Mouse (Mus musculus): ENCODE measurements around the gene Zbtb34. TPM values are rescaled to one million over a fixed set of nuclear protein-coding genes. Genes with fewer than 3 reads are reported as not detected.
A peak's percentile ranks its signal among the peaks of the same experiment; 100 is the strongest.

Zbtb34 gene
- polyA plus RNA-seq, 2 experiments from 2014 or later, result 1.4 TPM

DNA sequence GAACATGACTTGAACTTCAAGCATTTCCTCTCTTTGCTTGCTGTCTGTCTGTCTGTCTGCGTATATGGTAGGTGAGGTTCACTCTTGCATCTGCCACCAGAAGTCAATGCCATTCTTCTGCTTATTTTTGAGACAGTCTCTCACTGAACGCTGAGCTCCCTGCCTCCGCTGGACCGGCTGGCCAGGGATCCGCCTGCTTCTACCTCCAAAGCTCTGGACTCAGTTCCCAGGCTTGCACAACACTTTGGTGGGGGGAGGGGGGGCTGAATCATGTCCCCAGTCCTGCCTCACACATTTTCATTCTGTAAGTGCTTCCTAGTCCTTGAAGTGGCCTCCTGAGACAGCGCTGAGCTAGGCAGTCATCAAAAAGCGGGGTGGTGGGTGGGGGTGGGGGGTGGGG, 32.0 kb downstream of the Zbtb34 start:
- no peak for ATAC-seq

DNA sequence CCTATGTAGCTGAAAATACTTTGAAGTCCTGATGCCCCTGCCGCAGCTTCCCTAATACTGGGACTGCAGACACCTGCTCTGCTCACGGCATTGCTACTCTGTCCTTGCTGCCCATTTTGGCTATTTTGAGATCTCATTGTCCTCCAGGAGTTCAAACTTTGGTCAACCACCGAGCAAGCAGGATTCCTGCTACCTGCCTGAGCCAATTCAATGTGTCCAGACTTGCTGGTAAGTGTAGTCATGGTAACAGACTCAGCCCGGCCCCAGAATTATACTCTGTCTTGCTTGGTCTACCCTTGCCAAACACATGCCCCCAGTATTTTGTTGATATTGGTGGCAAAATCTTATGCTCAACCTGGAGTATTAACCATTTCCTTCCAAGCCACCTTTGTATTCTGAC, 34.1 kb downstream of the Zbtb34 start:
- no peak for ATAC-seq

DNA sequence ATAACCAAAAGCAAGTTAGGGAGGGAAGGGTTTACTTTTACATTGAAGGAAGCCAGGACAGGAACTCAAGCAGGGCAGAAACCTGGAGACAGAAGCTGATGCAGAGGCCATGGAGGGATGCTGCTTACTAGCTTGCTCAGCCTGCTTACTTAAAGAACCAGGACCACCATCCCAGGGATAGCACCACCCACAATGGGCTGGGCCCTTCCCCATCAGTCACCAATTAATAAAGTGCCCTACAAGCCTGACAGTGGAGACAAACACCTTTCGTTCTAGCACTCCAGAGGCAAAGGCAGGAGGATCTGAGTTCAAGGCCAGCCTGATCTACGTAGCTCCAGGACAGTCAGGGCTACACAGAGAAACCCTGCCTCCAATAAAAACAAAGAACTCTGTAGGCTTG, 36.1 kb downstream of the Zbtb34 start:
- no peak for ATAC-seq

DNA sequence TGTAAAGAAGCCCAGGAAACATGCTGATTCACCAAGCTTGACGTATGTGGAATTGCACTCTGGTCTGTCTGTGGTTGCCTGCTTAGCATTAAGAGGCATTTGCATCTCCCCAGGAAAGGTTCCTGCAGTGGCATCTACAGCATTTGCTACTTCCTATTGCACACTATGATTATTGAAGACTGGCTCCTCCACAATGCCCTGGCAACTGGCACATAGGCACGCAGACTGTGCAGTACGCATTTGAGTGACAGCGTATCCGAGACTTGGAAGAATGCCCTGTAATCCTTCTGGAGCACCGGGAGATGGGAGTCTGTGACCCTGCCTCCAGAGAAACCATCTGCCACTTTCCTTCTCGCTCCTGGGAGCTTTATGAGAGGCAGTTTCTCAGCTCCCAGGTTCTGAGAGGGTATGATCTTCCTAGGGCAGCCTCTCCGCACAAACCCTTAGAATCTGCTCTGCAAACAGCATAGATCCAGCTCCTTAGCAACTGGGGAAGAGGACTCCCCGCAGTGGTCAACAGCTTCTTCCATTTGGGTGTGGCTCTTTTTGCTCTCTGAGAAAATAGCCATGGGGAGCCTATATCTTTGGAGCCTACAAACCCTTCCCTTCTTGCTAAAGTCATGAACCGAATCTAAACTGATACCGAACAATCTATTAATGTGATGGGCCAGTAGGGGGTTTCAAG, 37.0 kb downstream of the Zbtb34 start:
- ATAC-seq, result no peak

DNA sequence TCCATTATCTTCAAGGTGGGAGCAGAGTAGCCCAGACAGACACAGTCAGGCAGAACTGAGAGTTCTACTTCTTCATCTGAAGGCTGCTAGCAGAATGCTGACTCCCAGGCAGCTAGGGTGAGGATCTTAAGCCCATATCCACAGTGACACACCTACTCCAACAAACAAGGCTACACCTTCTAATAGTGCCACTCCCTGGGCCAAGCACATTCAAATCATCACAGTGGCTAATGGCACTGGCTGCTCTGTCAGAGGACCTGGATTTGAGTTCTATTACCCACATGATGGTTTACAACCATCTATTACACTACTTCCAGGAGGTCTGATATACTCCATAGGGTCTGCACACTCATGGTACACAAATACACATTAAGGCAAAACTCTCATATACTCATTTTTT, 38.1 kb downstream of the Zbtb34 start:
- no peak for ATAC-seq

DNA sequence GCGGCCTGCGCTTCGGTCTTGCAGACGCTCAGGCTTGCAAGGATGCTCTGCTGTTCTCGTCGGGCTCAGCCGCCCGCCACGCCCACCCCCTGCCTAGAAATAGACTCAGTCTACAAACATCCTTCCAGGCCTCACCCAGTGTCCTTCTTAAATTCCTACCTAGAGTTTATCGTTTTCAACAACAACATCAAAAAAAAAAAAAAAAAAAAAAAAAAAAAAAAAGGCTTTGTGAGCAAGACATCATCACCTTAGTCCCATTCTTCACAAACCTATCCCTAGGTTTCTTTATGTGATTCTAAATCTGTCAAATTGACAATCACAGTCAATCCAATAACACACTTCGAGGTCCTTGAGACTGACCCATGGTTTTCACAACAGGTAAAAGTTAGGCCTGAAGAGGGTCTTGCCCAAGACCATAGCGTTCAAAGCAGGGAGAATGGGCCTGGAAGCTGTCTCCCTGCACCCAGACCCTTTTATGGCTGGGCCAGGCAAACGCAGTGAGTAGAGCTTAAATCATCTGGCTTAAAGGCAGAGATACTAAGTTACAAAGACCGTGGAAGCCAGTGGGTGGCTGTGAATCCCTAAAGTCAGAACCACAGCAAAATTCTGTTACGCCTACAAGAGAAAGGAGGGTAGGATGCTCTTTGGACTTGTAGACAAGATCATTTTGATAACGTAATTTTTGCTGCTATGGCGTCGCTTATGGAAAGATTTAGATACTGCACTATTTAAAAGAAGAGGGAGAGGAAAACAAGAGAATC, 59.3 kb downstream of the Zbtb34 start:
- no peak for ATAC-seq

DNA sequence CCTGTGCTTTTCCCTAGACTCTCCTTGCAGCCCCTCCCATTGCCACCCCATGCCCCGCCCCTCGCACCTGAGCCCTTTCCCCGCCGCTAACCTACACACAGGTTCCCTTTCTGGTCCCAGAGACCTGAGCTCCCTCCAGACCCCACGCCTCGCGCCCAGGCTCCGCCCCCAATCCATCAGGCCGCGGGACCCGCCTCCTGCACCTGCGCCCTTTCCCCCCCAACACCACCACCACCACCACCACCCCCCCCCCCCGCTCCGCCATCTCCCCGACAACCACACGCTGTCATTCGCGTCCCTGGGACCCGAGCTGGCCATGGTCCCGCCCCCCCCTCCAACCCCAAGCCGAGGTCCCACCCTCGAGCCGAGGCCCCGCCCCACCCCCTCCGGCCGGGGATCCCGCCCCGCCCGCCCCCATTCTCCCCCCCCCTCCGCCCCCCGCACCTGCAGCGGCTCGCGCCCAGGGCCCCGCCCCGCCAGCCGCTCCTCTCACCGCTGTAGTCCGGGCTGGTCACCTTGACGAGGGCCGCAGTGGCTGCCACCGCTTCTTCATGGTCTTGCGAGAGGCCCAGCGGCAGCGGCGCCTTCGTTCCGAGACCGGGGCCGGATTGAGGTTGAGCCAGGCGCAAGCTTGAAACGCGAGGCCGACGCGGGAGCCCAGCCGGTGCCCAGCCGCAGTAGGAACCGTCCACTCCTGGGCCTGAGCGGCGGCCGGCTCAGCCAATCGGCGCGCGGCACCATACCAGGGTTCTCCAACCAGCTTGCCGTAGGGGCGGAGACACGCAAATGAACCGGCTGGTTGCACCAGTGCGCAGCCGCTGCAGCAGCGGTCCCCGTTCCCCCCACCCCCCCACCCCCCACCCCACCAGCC, 60.1 kb downstream of the Zbtb34 start, which contains the start of gene Ralgps1:
Gene Ralgps1, minus strand, starts transcription at position 710 of the 871 bp plus-strand sequence.
- ATAC-seq, result peak; percentile 99

DNA sequence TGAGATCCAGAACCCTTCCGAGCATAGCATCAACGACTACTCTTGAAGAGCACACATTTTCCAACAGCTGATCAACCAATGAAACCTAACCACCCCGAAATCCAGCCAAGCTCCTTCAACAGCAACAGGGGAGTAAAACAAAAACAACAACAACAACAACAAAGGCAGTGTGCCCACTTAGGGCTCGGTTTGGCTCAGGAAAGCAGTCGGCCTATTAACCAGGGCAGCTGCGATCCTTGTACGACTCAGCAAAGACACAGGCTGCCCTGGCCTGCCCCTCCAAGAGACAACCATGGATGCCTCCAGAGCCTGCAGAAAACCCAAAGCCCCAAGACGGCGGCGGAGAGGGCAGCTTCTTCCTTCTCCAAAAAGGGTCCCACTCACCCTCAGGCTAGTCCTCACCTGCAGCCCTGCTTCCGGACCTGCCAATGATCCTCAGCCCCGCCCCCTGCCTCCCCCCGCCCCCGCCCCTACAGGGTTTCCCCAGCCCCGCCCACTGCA, 60.8 kb downstream of the Zbtb34 start:
- ATAC-seq, result peak; percentile 16

DNA sequence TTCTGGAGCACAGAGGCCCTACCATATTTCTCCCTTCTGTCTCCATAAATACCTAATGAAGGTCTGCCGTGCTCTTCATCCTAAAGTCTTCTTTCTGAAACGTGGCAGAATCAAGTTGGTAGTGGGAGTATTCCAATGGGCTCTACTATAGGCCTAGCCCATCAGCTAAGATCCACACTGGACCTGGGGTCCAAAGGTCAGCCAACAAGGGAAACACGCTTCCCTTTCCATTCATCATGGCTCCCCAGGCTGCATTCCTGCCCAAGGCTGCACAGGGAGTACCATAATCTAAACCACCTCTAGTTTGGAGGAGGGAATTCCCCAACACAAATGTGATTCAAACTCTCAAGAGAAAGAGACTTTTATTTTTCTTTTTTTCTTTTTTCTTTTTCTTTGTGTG, 61.7 kb downstream of the Zbtb34 start:
- ATAC-seq, result no peak

DNA sequence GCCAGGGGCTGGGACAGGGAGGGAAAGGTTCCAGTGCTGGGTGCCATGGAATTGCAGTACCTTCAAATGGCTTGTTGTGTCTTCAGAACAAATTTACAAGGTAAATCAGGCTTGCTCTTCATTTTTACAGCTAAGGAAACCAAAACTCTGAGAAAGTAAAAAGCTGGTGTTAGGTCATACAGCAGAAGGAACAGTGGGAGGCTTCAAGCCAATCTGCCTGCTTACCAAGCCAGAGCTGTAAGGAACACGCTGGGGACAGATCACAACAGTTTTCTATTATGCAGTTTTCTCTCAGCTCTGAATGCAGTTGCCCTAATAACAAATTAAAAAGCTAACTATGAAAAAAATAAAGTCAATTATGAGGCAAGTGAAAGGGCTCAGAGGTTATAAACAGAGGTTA, 62.6 kb downstream of the Zbtb34 start:
- ATAC-seq, result no peak

DNA sequence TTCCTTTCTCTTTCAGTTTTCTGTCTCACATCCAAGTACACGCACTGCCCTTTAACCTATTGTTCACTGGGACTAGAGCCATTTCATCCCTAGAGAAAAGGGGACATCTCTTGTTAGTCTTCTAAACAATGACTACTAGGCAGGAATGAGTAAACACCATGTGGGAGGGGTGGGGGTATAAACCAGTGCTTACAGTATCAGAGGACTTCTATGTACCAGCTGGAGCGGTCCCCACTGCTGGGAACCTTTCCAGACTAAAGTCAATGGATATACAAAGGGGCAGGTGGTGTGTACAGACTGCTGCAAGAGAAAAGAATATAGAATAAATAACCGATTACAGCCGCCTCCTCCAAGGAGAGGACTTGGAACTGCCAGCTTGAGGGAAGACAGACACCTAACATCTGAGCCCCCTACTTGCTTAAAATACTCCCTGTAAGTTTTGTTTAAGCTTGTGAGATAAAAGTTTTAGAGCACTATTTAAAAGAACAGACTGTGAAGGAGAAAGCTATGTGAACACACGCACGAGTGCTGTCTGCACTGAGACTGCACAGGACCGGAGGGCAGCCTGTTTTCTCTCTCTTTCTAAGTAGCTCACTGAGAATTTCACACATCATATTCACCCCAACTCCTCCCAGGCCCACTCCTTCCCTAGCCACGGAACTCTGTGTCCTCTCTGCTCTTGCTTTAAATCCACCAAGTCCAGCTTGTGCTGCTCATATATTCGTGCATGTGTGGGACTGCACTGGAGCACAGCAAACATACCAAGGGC, 65.2 kb downstream of the Zbtb34 start:
- no peak for ATAC-seq

DNA sequence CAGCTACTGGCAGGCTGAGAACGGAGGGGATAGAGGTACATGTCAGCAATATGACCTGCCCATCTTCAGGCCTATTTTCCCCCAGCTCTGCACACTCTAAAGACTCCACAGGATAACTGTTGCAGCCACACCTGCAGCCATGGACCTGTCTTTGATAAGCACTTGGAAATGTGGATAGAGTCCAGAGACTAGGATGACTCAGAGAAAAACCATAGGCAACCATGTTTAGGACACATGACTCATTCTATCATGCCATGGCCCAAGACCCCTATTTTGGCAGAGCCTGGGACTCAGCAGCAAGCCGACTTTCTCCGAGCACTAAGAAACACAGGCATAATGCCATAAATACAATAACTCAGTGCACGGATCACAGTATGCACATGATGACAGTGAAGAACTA, 66.5 kb downstream of the Zbtb34 start:
- ATAC-seq, result no peak

DNA sequence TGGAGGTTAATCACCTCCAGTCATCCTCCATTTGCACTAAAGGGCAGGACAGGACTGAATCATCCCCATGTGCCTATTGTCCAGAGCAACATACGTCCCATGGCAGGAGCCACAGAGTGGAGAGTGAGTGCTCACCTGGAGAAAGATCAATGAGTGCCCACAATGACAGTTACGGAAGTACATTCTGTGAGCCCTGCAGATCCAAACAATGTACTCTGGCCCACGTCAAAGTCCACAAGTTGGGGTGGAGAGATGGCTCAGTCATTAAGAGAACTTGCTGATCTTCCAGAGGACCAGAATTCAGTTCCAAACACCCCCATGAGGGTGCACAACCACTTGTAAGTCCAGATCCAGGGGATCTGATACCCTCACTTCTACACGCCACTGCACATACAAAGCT, 67.2 kb downstream of the Zbtb34 start:
- ATAC-seq, result no peak

DNA sequence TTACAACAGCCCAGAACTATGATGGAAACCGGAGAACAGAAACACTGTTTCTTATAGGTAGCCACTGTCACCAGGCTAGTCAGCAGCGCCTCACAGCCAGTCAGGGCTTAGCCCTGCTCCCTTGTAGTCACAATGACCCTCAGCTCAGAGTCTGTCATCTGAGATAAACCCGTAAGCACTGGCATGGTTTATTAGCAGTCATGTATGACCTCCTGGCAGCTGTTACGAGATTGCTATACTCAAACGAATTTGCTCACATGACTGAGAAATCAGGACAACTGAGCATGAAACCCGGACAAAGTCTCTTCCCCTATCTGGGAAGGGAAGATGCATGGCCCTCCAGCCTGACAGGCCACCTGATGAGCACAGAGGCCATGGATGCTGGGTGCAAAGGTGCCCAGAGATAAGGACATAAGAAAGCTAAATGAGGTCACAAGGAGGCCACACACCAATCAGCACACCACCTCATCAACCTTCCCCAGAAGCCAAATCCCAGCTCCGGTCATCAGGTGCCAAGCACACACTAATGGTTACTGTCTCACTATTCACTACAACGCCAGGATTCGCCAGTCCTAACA, 69.9 kb downstream of the Zbtb34 start:
- ATAC-seq, result no peak

DNA sequence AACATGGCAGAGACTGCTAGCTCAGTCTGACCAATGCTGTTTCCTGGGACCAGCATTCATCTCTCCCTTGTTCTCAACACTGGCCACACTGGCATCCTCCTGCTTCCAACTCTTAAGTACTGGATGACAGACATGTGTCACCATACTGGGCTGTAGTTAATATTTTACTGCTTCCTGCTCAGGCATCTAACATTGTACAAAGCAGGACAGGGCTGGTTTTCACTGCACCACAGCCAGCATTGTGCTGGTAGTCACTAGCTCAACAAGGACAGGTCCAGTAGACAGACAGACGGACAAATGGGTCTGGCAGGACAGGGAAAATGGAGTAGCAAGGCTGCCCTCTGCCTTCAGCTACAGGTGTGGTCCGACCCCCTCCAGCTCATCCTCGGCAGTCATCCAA, 70.6 kb downstream of the Zbtb34 start:
- no peak for ATAC-seq

DNA sequence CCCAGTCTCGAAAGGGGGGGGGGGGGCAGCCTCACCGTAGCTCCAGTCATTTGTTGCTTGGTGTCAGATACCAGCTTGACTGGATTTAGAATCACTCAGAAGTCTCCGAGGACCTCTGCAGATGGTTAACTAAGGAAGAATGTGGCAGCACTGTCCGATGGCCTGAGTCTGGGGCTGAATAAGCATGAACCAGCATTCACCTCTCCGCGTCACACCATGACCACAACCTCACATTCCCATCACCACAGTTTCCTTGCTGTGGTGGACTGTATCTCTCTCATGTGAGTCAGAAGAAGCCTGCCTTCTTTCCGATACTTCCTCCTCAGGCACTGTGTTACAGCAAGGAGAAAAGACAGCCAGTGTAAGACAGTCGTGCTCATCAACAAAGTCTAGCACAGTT, 71.9 kb downstream of the Zbtb34 start:
- ATAC-seq, result no peak

DNA sequence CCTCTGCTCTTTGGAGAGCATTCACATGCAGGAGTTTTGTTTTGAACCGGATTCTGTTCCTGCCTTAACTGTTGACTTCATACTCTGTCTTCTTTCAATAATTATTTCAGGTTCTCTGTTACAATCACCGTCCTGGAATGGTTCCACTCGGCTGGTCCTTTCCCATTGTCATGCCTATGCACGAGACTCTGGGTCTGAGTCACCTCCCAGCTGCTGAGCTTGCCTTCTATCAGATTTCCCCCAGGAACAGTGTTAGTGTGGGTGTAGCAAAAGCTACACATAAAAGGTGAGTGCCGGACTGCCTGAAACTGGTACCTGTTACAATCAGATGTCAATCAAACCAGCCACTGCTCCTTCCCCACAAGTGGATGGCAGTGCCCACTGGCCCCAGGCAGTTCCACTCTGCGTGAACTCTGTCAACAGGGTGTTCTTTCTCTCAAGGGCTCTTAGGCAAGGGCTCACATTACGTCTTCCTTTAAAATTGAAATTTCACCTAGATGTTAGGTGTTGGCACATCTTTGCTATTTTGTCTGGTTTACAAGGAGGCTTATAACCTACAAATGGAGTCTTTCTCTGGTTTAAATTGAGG, 73.8 kb downstream of the Zbtb34 start:
- ATAC-seq, result no peak
